Mouse (Mus musculus) heart, adult 2 months (tissue): ENCODE measurements around the gene Wnt5b. TPM values are rescaled to one million over a fixed set of nuclear protein-coding genes. Genes with fewer than 3 reads are reported as not detected.
A peak's percentile ranks its signal among the peaks of the same experiment; 100 is the strongest.
"Not testable (repeated sequence)": the region's sequence is repeated elsewhere in the genome, so short reads cannot be mapped to it uniquely, and the experiment has no call there.

Experiments used
- DNase-seq, 2 experiments: peaks; one replicate each; pipeline ENCODE4 v3.0.0; 2021
- H3K27ac ChIP-seq: fragments of 200-600 bp; 2 replicates; pipeline ENCODE4 v1.8.1; 2022
- H3K27me3 ChIP-seq: fragments of 200-500 bp; 2 replicates; pipeline ENCODE4 v1.6.1; 2012; ENCODE audit warnings: mild to moderate bottlenecking, low read length, inconsistent platforms, mixed read lengths; ENCODE audit not compliant: control insufficient read depth, insufficient read depth
- H3K36me3 ChIP-seq: fragments of 200-500 bp; 2 replicates; pipeline ENCODE4 v1.6.1; 2012; ENCODE audit warnings: low read length, inconsistent platforms; ENCODE audit not compliant: control insufficient read depth, insufficient read depth
- H3K4me1 ChIP-seq: fragments of 200-500 bp; 2 replicates; pipeline ENCODE4 v1.6.1; 2011; ENCODE audit warnings: low read length; ENCODE audit not compliant: control insufficient read depth, insufficient read depth
- H3K4me3 ChIP-seq: fragments of 200-600 bp; 2 replicates; pipeline ENCODE4 v1.8.1; 2022
- H3K79me2 ChIP-seq: fragments of 200-500 bp; replicated peaks from 2 replicates; pipeline ENCODE4 v1.6.1; 2012; ENCODE audit warnings: mild to moderate bottlenecking, inconsistent platforms, low read length, moderate library complexity, mixed read lengths; ENCODE audit not compliant: control insufficient read depth, insufficient read depth
- H3K9ac ChIP-seq: fragments of 200-500 bp; 2 replicates; pipeline ENCODE4 v1.6.1; 2012; ENCODE audit warnings: low read depth, mild to moderate bottlenecking, control low read depth, inconsistent platforms, low read length, mixed read lengths
- CTCF ChIP-seq: fragments of 200-600 bp; IDR thresholded peaks from 2 replicates; pipeline ENCODE4 v1.8.1; 2022; ENCODE audit warnings: antibody characterized with exemption, mild to moderate bottlenecking, moderate library complexity
- EP300 ChIP-seq: fragments of 200-500 bp; IDR thresholded peaks from 2 replicates; pipeline ENCODE4 v1.6.1; 2011; ENCODE audit warnings: low read depth, low read length, control low read depth; ENCODE audit not compliant: insufficient read depth
- POLR2A ChIP-seq: fragments of 200-500 bp; IDR thresholded peaks from 2 replicates; pipeline ENCODE4 v1.6.1; 2011; ENCODE audit warnings: mild to moderate bottlenecking, low read depth, low read length, control low read depth; ENCODE audit not compliant: insufficient read depth
- WGBS: fragments of 180-500 bp; shearing (Covaris S2); methylation state at CpG from one replicate; pipeline ENCODE4 v1.1.7; 2018; 5-methylcytosine and 5-hydroxymethylcytosine counted together
- intact Hi-C: fragments of 180-260 bp; cut with DNase I; formaldehyde crosslinking; loops from one replicate; pipeline ENCODE4 v1.15.1; 2025
- polyA plus RNA-seq: library from polyadenylated mRNA; depleted of rRNA; stranded (reverse); fragments of >200 nt; gene quantifications from 2 replicates; pipeline ENCODE4 v1.2.3, GENCODE M21; 2012
- total RNA-seq, 2 experiments: library from RNA; stranded (reverse); gene quantifications; 2 replicates each; pipeline ENCODE4 v1.2.3; 2021

Gene Wnt5b
- total and polyA plus RNA-seq, 3 experiments, result 2.4 to 3.0 (median 2.9) TPM

GRCm38 (mm10) chr6:119443742-119444645 is 100.2 kb downstream of the Wnt5b start:
- 26% methylated on average over 12 of the region's 12 CpGs for WGBS
- Histone ChIP-seq H3K27me3 (no peaks in the 10 kb centered on the region), H3K9ac (no peak overlapping the region), H3K27ac (peak overlapping the region; percentile 11; the same call in 1 of the 2 replicates), H3K4me3 (no peak overlapping the region), H3K4me1 (peaks cover 2% of the 10 kb centered on the region; the same call in 1 of the 2 replicates), H3K79me2 (no peaks in the 10 kb centered on the region), H3K36me3 (no peaks in the 10 kb centered on the region)
- peak; percentile 79 to 81 for DNase-seq
- TF ChIP-seq EP300 (peak; percentile 87), POLR2A (no peak), CTCF (peak; percentile 94)
- intact Hi-C loops, result loop anchor here (1.0 kb wide), 1 partner anchor 224 kb away; no protein-coding TSS in a partner anchor

DNA sequence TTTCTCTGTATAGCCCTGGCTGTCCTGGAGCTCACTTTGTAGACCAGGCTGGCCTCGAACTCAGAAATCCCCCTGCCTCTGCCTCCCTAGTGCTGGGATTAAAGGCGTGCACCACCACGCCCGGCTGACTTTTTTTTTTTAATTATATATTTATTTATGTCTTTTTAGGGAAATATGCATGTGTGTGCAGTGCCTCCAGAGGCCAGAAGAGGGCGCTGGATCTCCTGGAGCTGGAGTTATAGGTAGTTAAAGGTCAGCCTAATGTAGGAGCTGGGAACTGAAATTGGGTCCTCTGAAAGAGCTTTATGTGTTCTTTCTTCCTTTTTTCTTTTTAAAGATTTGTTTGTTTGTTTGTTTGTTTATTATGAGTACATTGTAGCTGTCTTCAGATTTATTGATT is 101.4 kb downstream of the Wnt5b start:
- H3K36me3 ChIP-seq, H3K27me3 ChIP-seq, H3K4me1 ChIP-seq, DNase-seq, H3K27ac ChIP-seq, H3K4me3 ChIP-seq, H3K9ac ChIP-seq, H3K79me2 ChIP-seq, intact Hi-C loops: not testable (repeated sequence)
- WGBS, result 82% methylated on average over 5 of the region's 5 CpGs
- peak; percentile 55 for TF ChIP-seq CTCF

DNA sequence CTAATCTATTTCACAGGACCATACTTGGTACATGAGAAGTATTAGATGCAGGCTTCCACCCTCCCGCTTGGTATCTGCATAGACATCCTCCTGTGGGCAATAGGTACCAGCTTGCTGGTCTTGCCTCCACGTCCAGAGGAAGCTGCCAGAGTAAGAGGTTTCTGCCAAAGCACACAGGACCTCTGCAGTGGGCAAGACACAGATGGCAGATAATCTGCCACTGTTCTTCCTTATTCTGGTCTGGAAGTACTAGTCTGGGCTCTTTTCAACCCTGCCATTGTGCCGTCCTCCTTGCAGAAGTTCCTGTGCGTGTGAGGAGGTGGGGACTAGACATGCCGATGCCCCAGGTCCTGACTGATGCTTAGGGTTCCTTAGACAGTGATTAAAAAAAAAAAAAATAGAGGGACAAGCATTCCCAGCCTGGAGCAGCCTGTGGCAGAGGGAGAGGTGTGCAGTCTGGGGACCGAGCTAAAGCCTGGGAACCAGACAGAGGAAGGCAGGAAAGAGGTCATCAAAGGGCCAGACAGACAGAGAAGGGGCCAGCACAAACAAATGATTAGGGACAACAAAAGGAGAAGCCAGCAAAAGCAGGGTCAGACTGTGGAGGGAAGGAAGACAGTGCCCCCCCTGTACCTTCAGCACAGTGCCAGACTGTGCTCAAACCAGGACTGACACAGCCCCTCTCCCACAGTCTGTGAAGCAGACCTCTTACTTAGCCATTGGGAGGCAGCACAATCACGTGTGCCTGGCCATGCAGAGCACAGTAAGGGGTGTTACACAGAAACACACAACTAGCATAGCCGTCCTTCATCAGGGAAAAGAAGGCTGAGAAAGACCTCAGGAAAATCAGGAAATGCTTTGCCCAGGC is 106.0 kb downstream of the Wnt5b start:
- no peaks in the 10 kb centered on the region for H3K4me1 ChIP-seq
- H3K4me3 ChIP-seq, result no peak overlapping the region
- intact Hi-C loops, result no loop called here
- no peaks in the 10 kb centered on the region for H3K79me2 ChIP-seq
- TF ChIP-seq CTCF, result no peak
- no peak for DNase-seq
- no peak overlapping the region for H3K27ac ChIP-seq
- WGBS, result 44% methylated on average over 8 of the region's 8 CpGs
- H3K9ac ChIP-seq, result no peak overlapping the region
- no peaks in the 10 kb centered on the region for H3K36me3 ChIP-seq
- no peaks in the 10 kb centered on the region for H3K27me3 ChIP-seq

DNA sequence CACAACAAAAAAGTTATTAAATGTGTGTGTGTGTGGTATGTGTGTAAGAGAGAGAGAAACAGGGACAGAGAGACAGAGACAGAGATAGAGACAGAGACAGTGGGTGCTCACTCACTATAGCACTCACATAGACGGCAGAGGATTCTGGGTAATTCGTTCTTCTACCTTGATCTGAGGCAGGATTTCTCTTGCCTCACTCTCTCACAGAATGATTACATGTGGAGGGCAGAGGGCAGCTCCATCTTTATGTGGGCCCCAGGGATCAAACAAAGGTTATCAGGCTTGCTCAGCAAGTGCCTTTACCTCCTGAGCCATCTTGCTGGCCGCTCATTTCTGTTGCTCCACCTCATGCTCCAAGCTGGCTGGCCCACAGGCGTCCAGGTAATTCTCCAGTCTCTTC is 109.8 kb downstream of the Wnt5b start:
- 81% methylated on average over 4 of the region's 4 CpGs for WGBS
- Histone ChIP-seq H3K4me1 (no peaks in the 10 kb centered on the region), H3K36me3 (no peaks in the 10 kb centered on the region), H3K27me3 (no peaks in the 10 kb centered on the region), H3K27ac (no peak overlapping the region), H3K79me2 (no peaks in the 10 kb centered on the region), H3K9ac (no peak overlapping the region), H3K4me3 (no peak overlapping the region)
- intact Hi-C loops, result no loop called here
- TF ChIP-seq EP300, result no peak
- TF ChIP-seq POLR2A, result no peak
- TF ChIP-seq CTCF, result no peak
- DNase-seq, result no peak

- 71% methylated on average over 6 of the region's 6 CpGs for WGBS
- Histone ChIP-seq H3K27ac (no peak overlapping the region), H3K4me1 (no peaks in the 10 kb centered on the region), H3K27me3 (no peaks in the 10 kb centered on the region), H3K9ac (no peak overlapping the region), H3K79me2 (no peaks in the 10 kb centered on the region), H3K36me3 (no peaks in the 10 kb centered on the region), H3K4me3 (no peak overlapping the region)
- DNase-seq, result no peak
- intact Hi-C loops, result loop anchor here (2.0 kb wide), 1 partner anchor 43 kb away; no protein-coding TSS in a partner anchor
- TF ChIP-seq EP300 (no peak), POLR2A (no peak), CTCF (no peak)
Observed at GRCm38 (mm10) chr6:119431751-119432324, 112.3 kb downstream of the Wnt5b start.
